Mouse (Mus musculus) kidney, adult 10 weeks (tissue): ENCODE results near the gene Dio3. TPM values are rescaled to one million over a fixed set of nuclear protein-coding genes. Genes with fewer than 3 reads are reported as not detected.

Source experiments
- polyA plus RNA-seq: library from polyadenylated mRNA; stranded (reverse); fragments of 350-450 nt; fragmentation: Illumina TruSeq; extraction: RNeasy Lipid Tissue Mini Kit (QIAGEN cat#74804); gene quantifications from one replicate; pipeline ENCODE4 v1.2.3, GENCODE M21; 2014; ENCODE audit warnings: low read depth, low replicate concordance

The Dio3 gene
- not detected for polyA plus RNA-seq

GRCm38 (mm10) chr12:110278853-110279252 lies at the start of gene Dio3:
Gene Dio3 (plus strand): TSS chr12:110279068.

Other genes with a start within 250 kb of the Dio3 start
- gene Ppp2r5c, start 168.1 kb downstream of the Dio3 start, polyA plus RNA-seq = 146 TPM